In genomic region chr2:170442535-170442934, GRCm38 (mm10) we compare ENCODE assay signal across 9 mouse cellular contexts. TPM values are rescaled to one million over a fixed set of nuclear protein-coding genes. Genes with fewer than 3 reads are reported as not detected.
DNase-seq lines count a peak whose midpoint lies in the region.
"Had no signal": no experiment of that assay in that cellular context is flagged by ENCODE, and none has a peak within 500 bp of the region (broad histone marks: within the 10 kb centered on the region; RNA-seq: fewer than 3 reads in every experiment).

No protein-coding gene starts in this region.

- no peak overlapping the region for H3K27ac ChIP-seq in midbrain, embryonic 10.5 days (replicated peaks)
- H3K27ac ChIP-seq: liver, embryonic 15.5 days had no signal

- H3K9me3 ChIP-seq in midbrain, embryonic 10.5 days (replicated peaks), result no peaks in the 10 kb centered on the region
- H3K9me3 ChIP-seq: liver, embryonic 15.5 days had no signal

- peaks cover 9% of the 10 kb centered on the region for H3K4me1 ChIP-seq in midbrain, embryonic 10.5 days
- H3K4me1 ChIP-seq: liver, embryonic 15.5 days had no signal

- no peaks in the 10 kb centered on the region for H3K36me3 ChIP-seq in midbrain, embryonic 10.5 days
- H3K36me3 ChIP-seq: liver, embryonic 15.5 days had no signal

- 63% methylated on average over 3 of the region's 3 CpGs for WGBS in midbrain, embryonic 10.5 days

- H3K4me3 ChIP-seq in midbrain, embryonic 10.5 days, result no peak overlapping the region
- H3K4me3 ChIP-seq: liver, embryonic 15.5 days had no signal

- DNase-seq in adrenal gland, adult 18-20 months (ENCODE audit: low spot score in 2 of 2), result peak; percentile 19 to 33
- no peak for DNase-seq in adrenal gland, postnatal 4 days (ENCODE audit: low spot score in 2 of 2)
- DNase-seq in left cerebral cortex, postnatal 4 days, result peak; percentile 38
- DNase-seq in left cerebral cortex, adult 18-20 months (ENCODE audit: low spot score in 2 of 2), result no peak
- DNase-seq in adrenal gland, adult 2 months, result peak; percentile 17
- DNase-seq in layer of hippocampus, adult 9-10 months (ENCODE audit: low spot score), result peak; percentile 6
- no peak for DNase-seq in gastrocnemius, postnatal 36 days
- DNase-seq in midbrain, embryonic 10.5 days (ENCODE audit: low spot score), result no peak

- H3K27me3 ChIP-seq in midbrain, embryonic 10.5 days (ENCODE audit: low read depth, poor library complexity, severe bottlenecking), result 0 out of 2 replicates have a peak, but pooled peaks cover 17% of the 10 kb centered on the region
- H3K27me3 ChIP-seq: liver, embryonic 15.5 days had no signal

- intact Hi-C loops in left cerebral cortex, postnatal 4 days (cut with DNase I), result no loop called here
- intact Hi-C loops in gastrocnemius, postnatal 36 days (cut with DNase I), result loop anchor here (10.0 kb wide), 1 partner anchor 432 kb away; no protein-coding TSS in a partner anchor

RNA-seq across cellular contexts. Expression of gene Bcas1, which starts 14.9 kb away (rescaled TPM):
- total RNA-seq in adrenal gland, adult 18-20 months (2021), result under 1 TPM; 0.36 to 0.38 TPM
- 1 to 10 TPM in 1 of 2 experiments, under 1 TPM in 1; 0.48 to 1.2 TPM for total RNA-seq in adrenal gland, postnatal 4 days (2021)
- 10 to 100 TPM; 10.9 to 13.6 TPM for total RNA-seq in left cerebral cortex, postnatal 4 days (2021)
- 10 to 100 TPM; 46.6 to 47.4 TPM for total RNA-seq in left cerebral cortex, adult 18-20 months (2021)
- under 1 TPM; 0.35 to 0.66 TPM for total RNA-seq in adrenal gland, adult 2 months (2021)
- not detected in 2 replicates for polyA plus RNA-seq in adrenal gland, adult 2 months (2012; rRNA removed)
- 1 to 10 TPM in 1 of 2 experiments, under 1 TPM in 1; 0.89 to 2.1 TPM for total RNA-seq in gastrocnemius, postnatal 36 days (2021)
- 1.8 and 2.1 TPM in 2 replicates for polyA plus RNA-seq in midbrain, embryonic 10.5 days (2016; fragmentation: Nextera tagmentation; extraction: Ambion mirVana)

RNA-seq across cellular contexts. Expression of gene Pfdn4, which starts 53.7 kb away (rescaled TPM):
- 10 to 100 TPM; 17.7 to 19.4 TPM for total RNA-seq in adrenal gland, adult 18-20 months (2021)
- 10 to 100 TPM; 20.9 to 24.6 TPM for total RNA-seq in adrenal gland, postnatal 4 days (2021)
- 10 to 100 TPM; 44.1 to 53.1 TPM for total RNA-seq in left cerebral cortex, postnatal 4 days (2021)
- total RNA-seq in left cerebral cortex, adult 18-20 months (2021), result 10 to 100 TPM; 32.8 to 33.7 TPM
- total RNA-seq in adrenal gland, adult 2 months (2021), result 10 to 100 TPM; 10.1 to 21.0 TPM
- 3.8 and 4.1 TPM in 2 replicates for polyA plus RNA-seq in adrenal gland, adult 2 months (2012; rRNA removed)
- total RNA-seq in gastrocnemius, postnatal 36 days (2021), result 10 to 100 TPM; 12.1 to 12.6 TPM
- 97.8 and 106 TPM in 2 replicates for polyA plus RNA-seq in midbrain, embryonic 10.5 days (2016; fragmentation: Nextera tagmentation; extraction: Ambion mirVana)

RNA-seq across cellular contexts. Expression of gene Cyp24a1, which starts 54.4 kb away (rescaled TPM):
- not detected for total RNA-seq in adrenal gland, adult 18-20 months (2021)
- total RNA-seq in adrenal gland, postnatal 4 days (2021), result 1 to 10 TPM in 1 of 2 experiments, not detected in 1; 3.0 TPM
- total RNA-seq in left cerebral cortex, postnatal 4 days (2021), result not detected
- not detected for total RNA-seq in left cerebral cortex, adult 18-20 months (2021)
- not detected for total RNA-seq in adrenal gland, adult 2 months (2021)
- 0.04 and 0.06 TPM in 2 replicates for polyA plus RNA-seq in adrenal gland, adult 2 months (2012; rRNA removed)
- total RNA-seq in gastrocnemius, postnatal 36 days (2021), result not detected
- not detected in 2 replicates for polyA plus RNA-seq in midbrain, embryonic 10.5 days (2016; fragmentation: Nextera tagmentation; extraction: Ambion mirVana)
- polyA plus RNA-seq: liver, embryonic 15.5 days had no signal

Comparison
In these comparisons a context has a peak if more than half of its experiments do, and no peak if none do; other contexts are left out.
1. DNase-seq: peak in adrenal gland, adult 18-20 months (2 of 2), left cerebral cortex, postnatal 4 days (single experiment), adrenal gland, adult 2 months (single experiment) and layer of hippocampus, adult 9-10 months (single experiment); none in adrenal gland, postnatal 4 days (0 of 2), left cerebral cortex, adult 18-20 months (0 of 2), gastrocnemius, postnatal 36 days (0 of 2) and midbrain, embryonic 10.5 days (single experiment).